Mouse (Mus musculus) heart, postnatal 0 days (tissue): ENCODE results near the gene Haghl.

ENCODE experiments used
- CTCF ChIP-seq: IDR thresholded peaks from 2 replicates; pipeline ENCODE4 v1.5.1; 2016; ENCODE audit warnings: antibody characterized with exemption, control low read depth, low read depth
- EP300 ChIP-seq: IDR thresholded peaks from 2 replicates; pipeline ENCODE4 v1.6.1; 2016; ENCODE audit warnings: antibody characterized with exemption, low read depth

- TF ChIP-seq CTCF = peak; percentile 30
- no peak for TF ChIP-seq EP300
These were observed 43.5 kb upstream of the Haghl start, which contains the start of gene Jmjd8 for GRCm38 (mm10) chr17:25828712-25829557.
